Comparison of ENCODE assay signal across 18 mouse cellular contexts in genomic region chr1:72338341-72338740, GRCm38 (mm10).
"Had no signal": no experiment of that assay in that cellular context is flagged by ENCODE, and none has a peak within 500 bp of the region (broad histone marks: within the 10 kb centered on the region; RNA-seq: fewer than 3 reads in every experiment).

No protein-coding gene starts in this region.

- DNase-seq: lung, adult 18-20 months; lung, embryonic 14.5 days; lung, postnatal 10 days; lung, postnatal 4 days; midbrain, embryonic 14.5 days; retina, postnatal 1 day; right cerebral cortex, adult 18-20 months; right cerebral cortex, postnatal 25 days; right cerebral cortex, postnatal 4 days; spleen, adult 18-20 months; thymus, adult 18-20 months; thymus, postnatal 14 days; thymus, postnatal 36 days had no signal

- H3K4me1 ChIP-seq: midbrain, embryonic 12.5 days; neural tube, embryonic 13.5 days; neural tube, embryonic 15.5 days had no signal

- ATAC-seq: midbrain, embryonic 16.5 days had no signal

- H3K9ac ChIP-seq: lung, embryonic 14.5 days; midbrain, embryonic 12.5 days; neural tube, embryonic 13.5 days; neural tube, embryonic 15.5 days had no signal

- H3K27ac ChIP-seq: midbrain, embryonic 12.5 days; neural tube, embryonic 13.5 days; neural tube, embryonic 15.5 days had no signal

- H3K4me2 ChIP-seq: lung, embryonic 14.5 days; midbrain, embryonic 12.5 days; neural tube, embryonic 13.5 days; neural tube, embryonic 15.5 days had no signal

- H3K27me3 ChIP-seq: midbrain, embryonic 12.5 days; neural tube, embryonic 13.5 days; neural tube, embryonic 15.5 days had no signal

- H3K4me3 ChIP-seq: midbrain, embryonic 12.5 days; myocyte; neural tube, embryonic 13.5 days; neural tube, embryonic 15.5 days had no signal

- H3K9me3 ChIP-seq: midbrain, embryonic 12.5 days; neural tube, embryonic 13.5 days; neural tube, embryonic 15.5 days had no signal
